Mouse (Mus musculus): ENCODE data around the gene Dst.

Dst gene

DNA sequence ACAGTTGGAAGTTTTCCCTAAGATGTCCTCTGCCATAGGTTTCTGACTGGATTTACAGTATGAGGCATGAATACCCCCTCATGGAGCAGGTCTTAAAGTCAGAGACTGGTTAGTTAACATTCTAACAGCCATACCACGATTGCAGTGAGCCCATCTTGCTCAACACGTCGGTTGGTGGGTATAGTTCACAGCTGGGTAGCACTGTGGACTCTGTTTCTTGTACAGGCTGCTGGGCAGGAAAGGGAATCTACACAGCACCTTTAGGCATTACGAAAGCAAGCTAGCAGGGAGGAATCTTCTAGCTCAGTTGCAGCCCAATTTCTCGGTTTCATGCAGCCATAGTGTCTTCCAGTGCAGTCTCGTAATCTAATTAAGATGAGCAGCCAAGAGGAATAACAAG is 69.8 kb downstream of the Dst start:
- no peak for DNase-seq (ENCODE audit: low spot score)

GRCm38 (mm10) chr1:33980420-33980819 is 72.4 kb downstream of the Dst start:
- DNase-seq (ENCODE audit: low spot score) = no peak

DNA sequence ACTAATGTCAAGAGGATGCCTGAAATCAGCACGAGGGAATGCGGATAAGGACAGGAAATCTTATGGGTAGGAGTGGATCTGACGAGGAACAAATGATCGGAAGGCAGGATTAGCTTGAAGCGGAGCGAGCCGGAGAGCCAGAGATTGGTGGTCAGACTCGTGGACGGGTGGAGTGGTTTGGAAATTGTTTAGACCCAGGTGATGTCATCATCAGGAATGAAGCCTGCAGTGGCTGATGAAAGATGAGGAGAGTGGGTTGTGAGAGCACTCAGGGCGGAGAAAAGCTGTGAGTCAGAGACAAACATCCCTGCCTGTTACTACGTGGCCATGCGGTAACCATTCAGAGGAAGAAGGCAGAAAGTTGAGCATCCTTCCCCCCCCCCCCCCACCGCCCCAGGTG is 81.6 kb downstream of the Dst start:
- no peak for DNase-seq (ENCODE audit: low spot score)

- DNase-seq (ENCODE audit: low spot score) = no peak
Measured at GRCm38 (mm10) chr1:33991067-33991466, 83.0 kb downstream of the Dst start.

- no peak for DNase-seq (ENCODE audit: low spot score)
Measured at GRCm38 (mm10) chr1:33992810-33993209, 84.8 kb downstream of the Dst start.

DNA sequence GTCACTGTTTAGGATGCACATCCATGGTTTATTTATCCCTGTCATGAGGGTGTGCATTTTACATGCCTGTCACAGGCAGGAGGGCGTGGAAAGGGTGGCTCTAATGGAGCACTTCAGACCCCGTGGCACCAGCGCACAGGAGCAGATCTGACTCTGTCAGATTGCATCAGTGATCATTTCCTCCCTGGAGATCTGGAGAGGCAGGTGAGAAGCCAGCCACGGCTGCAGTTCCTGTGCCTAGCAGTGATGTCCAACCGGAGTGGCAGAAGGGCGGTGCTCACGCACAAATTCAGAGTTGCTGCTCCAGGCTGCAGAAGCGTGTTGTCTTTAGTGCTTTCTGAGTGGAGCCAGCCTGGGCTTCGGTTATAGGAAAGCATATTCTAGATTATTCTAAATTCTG is 86.2 kb downstream of the Dst start:
- no peak for DNase-seq (ENCODE audit: low spot score)

DNA sequence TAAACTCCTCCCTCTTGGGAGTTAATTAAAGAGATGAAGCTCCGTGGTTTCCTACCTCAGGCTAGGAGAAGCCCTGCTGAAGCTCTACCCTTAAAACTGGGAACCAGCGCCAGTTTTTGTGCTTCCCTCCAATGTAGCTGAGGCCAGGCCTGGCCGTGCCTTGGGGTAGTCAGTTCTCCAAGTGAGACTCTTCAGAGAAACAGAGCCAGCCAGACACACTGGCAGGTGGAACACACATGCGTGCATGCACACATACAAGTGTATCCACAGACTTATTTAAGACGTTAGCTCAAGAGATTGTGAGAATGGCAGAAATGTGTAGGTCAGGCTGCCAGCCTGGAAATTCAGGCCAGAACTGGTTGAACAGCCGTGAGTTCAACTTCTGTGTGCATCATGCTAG is 87.4 kb downstream of the Dst start:
- no peak for DNase-seq (ENCODE audit: low spot score)

GRCm38 (mm10) chr1:33996105-33996887 is 88.3 kb downstream of the Dst start:
- DNase-seq (ENCODE audit: low spot score) = no peak

- no peak for DNase-seq (ENCODE audit: low spot score)
Measured at GRCm38 (mm10) chr1:34002321-34002720, 94.3 kb downstream of the Dst start.

GRCm38 (mm10) chr1:34002970-34003369 is 94.9 kb downstream of the Dst start:
- no peak for DNase-seq (ENCODE audit: low spot score)

DNA sequence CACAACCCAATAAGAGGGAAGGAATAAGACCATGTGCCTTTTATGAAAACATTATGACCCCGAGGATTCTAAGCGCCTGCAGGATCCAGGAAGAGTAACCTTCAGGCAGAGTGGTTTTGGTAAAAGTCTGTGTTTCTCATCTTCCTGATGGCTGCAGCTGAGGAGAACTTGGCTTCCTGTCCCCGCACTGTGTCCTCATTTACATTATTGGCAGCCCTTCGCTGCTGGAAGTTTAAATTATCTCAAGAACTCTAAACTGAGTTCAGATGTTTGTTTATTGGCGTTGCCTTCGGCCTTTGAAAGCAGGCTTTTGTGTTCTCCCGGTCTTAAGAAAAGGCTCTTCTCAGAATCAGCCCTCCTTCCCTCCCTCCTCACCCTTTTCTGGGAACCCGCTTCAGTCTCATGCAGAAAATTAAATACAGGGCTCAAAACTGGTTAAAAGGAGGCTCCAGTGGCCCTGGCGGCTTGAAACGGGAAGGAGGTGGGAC is 97.3 kb downstream of the Dst start:
- no peak for DNase-seq (ENCODE audit: low spot score)

DNA sequence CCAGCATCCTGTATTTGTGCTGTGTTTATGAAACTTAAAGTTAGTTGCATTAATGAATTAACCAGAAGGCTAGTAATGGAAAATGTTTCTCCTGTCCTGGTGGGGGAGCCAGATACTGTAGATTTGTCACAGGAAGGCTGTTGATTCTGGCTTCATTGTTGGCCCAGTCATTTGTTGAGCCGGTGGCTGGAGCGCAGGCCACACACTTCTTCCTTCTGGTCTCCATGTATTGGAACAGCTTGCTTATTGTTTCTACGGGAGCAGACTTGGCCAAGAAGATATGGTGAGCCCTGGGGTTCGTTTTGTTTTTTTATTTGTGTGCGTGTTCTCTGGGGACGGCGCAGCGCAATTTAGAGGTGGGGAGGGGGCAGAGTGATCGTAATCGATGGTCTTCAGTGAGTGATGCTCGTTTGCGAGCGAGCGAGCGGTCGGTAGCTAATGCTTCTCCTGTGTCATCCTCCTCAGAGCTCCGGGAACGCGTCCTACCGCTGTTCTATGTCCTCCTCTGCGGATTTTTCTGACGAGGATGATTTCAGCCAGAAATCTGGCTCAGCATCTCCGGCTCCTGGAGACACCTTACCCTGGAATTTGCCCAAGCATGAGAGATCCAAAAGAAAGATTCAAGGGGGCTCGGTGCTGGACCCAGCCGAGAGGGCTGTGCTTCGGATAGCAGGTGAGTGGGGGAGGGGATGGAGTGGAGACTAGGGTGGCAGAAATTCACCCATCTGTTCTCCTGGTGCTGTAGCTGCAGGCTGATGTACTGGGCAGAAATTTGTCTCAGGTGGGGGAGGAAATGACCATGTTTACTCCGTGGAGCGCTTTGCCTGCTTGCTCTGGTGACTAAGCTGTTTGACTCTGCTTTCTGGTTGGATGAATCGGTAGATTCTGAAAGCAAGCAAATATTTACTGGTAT is 98.0 kb downstream of the Dst start:
- peak; percentile 77 for DNase-seq (ENCODE audit: low spot score)

- DNase-seq (ENCODE audit: low spot score) = no peak
Measured at GRCm38 (mm10) chr1:34006828-34007361, 98.9 kb downstream of the Dst start.

GRCm38 (mm10) chr1:34007379-34007778 is 99.4 kb downstream of the Dst start:
- peak; percentile 20 for DNase-seq (ENCODE audit: low spot score)

DNA sequence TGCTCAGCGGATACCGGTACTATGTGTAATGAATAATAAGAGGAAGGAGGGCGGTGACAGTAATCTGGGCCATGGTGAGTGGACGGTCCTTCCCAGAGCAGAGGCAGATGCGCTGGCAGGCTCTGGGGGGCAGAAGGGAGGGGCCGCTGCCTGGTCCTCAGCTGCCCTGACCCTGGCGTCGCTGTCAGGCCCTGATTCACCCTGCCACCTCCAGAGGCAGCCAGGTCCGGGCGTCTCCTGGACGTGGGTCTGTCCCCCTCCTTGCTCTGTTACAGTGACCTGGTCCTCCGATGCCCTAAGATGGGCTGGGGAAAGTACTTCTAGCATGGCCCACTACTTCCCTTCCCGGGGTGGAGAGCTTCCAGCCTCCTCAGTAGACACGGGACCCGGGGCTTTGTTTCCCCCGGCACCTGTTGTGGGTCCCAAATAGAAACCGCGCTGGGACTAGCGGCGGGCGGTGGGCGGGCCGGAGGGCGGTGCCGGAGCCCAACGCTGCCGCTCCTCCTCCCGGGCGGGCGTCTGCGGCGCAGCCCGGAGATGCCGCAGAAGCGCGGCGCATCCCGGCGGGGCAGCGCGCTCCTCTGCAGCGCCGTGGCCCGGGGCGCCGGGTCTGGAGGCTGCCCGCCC is 103.1 kb downstream of the Dst start:
- peak; percentile 67 for DNase-seq (ENCODE audit: low spot score)

GRCm38 (mm10) chr1:34011821-34012271 is 103.8 kb downstream of the Dst start:
- no peak for DNase-seq (ENCODE audit: low spot score)

- no peak for DNase-seq (ENCODE audit: low spot score)
Measured at GRCm38 (mm10) chr1:34013490-34013889, 105.5 kb downstream of the Dst start.

DNA sequence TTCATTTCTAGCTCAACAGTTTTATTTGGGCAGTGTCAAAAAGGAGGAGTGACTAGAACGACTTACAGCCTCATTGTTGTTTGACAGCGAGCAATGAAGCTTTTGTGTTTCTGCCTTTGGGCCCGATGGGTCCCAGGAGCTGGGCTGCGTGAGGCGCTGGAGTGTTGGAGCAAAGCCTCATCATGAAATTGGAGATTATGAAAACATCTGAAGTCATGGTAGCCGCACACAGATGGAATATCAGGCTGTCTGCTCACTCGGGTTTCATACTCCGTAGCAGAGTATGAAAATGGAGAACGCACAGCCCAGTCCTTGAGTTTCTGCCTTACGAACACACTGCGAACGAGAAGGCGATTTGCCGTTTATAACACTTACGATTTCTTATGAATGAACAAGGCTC is 108.8 kb downstream of the Dst start:
- DNase-seq (ENCODE audit: low spot score) = no peak

- DNase-seq (ENCODE audit: low spot score) = no peak
Measured at GRCm38 (mm10) chr1:34017323-34017722, 109.3 kb downstream of the Dst start.

GRCm38 (mm10) chr1:34020599-34020998 is 112.6 kb downstream of the Dst start:
- DNase-seq (ENCODE audit: low spot score) = no peak

- DNase-seq (ENCODE audit: low spot score) = peak; percentile 3
Measured at GRCm38 (mm10) chr1:34021574-34021973, 113.5 kb downstream of the Dst start.

DNA sequence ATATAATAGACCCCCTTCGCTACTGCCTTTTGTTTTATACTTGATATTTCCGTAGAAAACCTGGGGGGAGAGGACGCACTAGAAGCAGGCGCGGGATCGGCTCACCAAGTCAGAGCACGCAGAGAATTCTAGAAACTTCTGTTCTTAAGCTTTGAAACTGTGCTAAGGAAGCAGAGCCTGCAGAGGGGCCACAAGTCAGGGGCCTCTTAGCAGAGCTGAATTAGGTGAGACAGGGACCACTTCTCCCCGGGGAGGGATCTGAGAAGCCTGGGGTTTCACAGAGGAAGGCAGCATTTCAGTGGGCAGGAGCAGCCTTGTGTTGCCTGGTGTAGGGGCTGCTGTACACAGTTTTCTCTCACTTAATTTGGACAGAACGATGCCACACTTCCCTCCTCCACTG is 115.1 kb downstream of the Dst start:
- DNase-seq (ENCODE audit: low spot score) = no peak

Measured in lung, postnatal 25 days (tissue).